Mouse (Mus musculus): ENCODE results near the gene Clasp1.
"Not testable (repeated sequence)": the region's sequence is repeated elsewhere in the genome, so short reads cannot be mapped to it uniquely, and the experiment has no call there.

Clasp1 gene

GRCm38 (mm10) chr1:118597475-118598213, 208.8 kb downstream of the Clasp1 start:
- DNase-seq = no peak

- DNase-seq = no peak
Observed at GRCm38 (mm10) chr1:118598339-118598738, 209.5 kb downstream of the Clasp1 start.

GRCm38 (mm10) chr1:118613631-118614183, 224.8 kb downstream of the Clasp1 start:
- DNase-seq = no peak

- DNase-seq = not testable (repeated sequence)
Observed at GRCm38 (mm10) chr1:118621055-118621454, 232.2 kb downstream of the Clasp1 start.

GRCm38 (mm10) chr1:118622857-118623256, 234.0 kb downstream of the Clasp1 start:
- DNase-seq = no peak

- no peak for DNase-seq
Observed at GRCm38 (mm10) chr1:118625461-118625860, 236.6 kb downstream of the Clasp1 start.

- no peak for DNase-seq
Observed at GRCm38 (mm10) chr1:118625921-118626320, 237.1 kb downstream of the Clasp1 start.

GRCm38 (mm10) chr1:118626452-118626851, 237.6 kb downstream of the Clasp1 start:
- no peak for DNase-seq

GRCm38 (mm10) chr1:118627781-118628464, 239.1 kb downstream of the Clasp1 start, which contains the start of gene Tfcp2l1:
Gene Tfcp2l1 (plus strand): TSS chr1:118627945.
- peak; percentile 32 for DNase-seq

GRCm38 (mm10) chr1:118633415-118633980, 244.6 kb downstream of the Clasp1 start:
- no peak for DNase-seq

- no peak for DNase-seq
Observed at GRCm38 (mm10) chr1:118642296-118642999, 253.6 kb downstream of the Clasp1 start.

- DNase-seq = no peak
Observed at GRCm38 (mm10) chr1:118643138-118643979, 254.5 kb downstream of the Clasp1 start.

- no peak for DNase-seq
Observed at GRCm38 (mm10) chr1:118645701-118646100, 256.8 kb downstream of the Clasp1 start.

- no peak for DNase-seq
Observed at GRCm38 (mm10) chr1:118648015-118648414, 259.2 kb downstream of the Clasp1 start.

- DNase-seq = no peak
Observed at GRCm38 (mm10) chr1:118649933-118650770, 261.3 kb downstream of the Clasp1 start.

GRCm38 (mm10) chr1:118650771-118651080, 261.9 kb downstream of the Clasp1 start:
- no peak for DNase-seq

GRCm38 (mm10) chr1:118658716-118659115, 269.9 kb downstream of the Clasp1 start:
- DNase-seq = no peak

GRCm38 (mm10) chr1:118660880-118661465, 272.1 kb downstream of the Clasp1 start:
- no peak for DNase-seq

Data from right cerebral cortex, postnatal 25 days (tissue).